Mouse (Mus musculus): ENCODE results near the gene Krt6b. TPM values are rescaled to one million over a fixed set of nuclear protein-coding genes. Genes with fewer than 3 reads are reported as not detected.
A peak's percentile ranks its signal among the peaks of the same experiment; 100 is the strongest.
"Not testable (repeated sequence)": the region's sequence is repeated elsewhere in the genome, so short reads cannot be mapped to it uniquely, and the experiment has no call there.

The Krt6b gene
- total RNA-seq (2021) = not detected

GRCm38 (mm10) chr15:101680187-101680586 lies at the start of gene Krt6b:
Krt6b (minus strand) TSS chr15:101680287.
- intact Hi-C loops (cut with DNase I) = no loop called here
- no peak for DNase-seq (ENCODE audit: extremely low spot score in 1 of 2, low spot score in 2 of 2)

- intact Hi-C loops (cut with DNase I) = no loop called here
- DNase-seq (ENCODE audit: extremely low spot score in 1 of 2, low spot score in 2 of 2) = no peak
These were observed 44.6 kb upstream of the Krt6b start for GRCm38 (mm10) chr15:101724686-101725085.

- no peak for DNase-seq (ENCODE audit: extremely low spot score in 1 of 2, low spot score in 2 of 2)
- intact Hi-C loops (cut with DNase I) = no loop called here
These were observed 35.7 kb upstream of the Krt6b start for GRCm38 (mm10) chr15:101715831-101716230.

- intact Hi-C loops (cut with DNase I) = no loop called here
- DNase-seq (ENCODE audit: extremely low spot score in 1 of 2, low spot score in 2 of 2) = no peak
These were observed 34.3 kb upstream of the Krt6b start for GRCm38 (mm10) chr15:101714356-101714755.

- no peak for DNase-seq (ENCODE audit: extremely low spot score in 1 of 2, low spot score in 2 of 2)
These were observed 33.6 kb upstream of the Krt6b start for GRCm38 (mm10) chr15:101713731-101714130.

GRCm38 (mm10) chr15:101712720-101713119 lies 32.6 kb upstream of the Krt6b start, which contains the start of gene Krt5:
Krt5 (minus strand) TSS chr15:101712898.
- intact Hi-C loops (cut with DNase I) = no loop called here
- no peak for DNase-seq (ENCODE audit: extremely low spot score in 1 of 2, low spot score in 2 of 2)

More at GRCm38 (mm10) chr15:101713731-101714130, 33.6 kb upstream of the Krt6b start:
- intact Hi-C loops (cut with DNase I) = no loop called here

- intact Hi-C loops (cut with DNase I) = no loop called here
These were observed 28.6 kb upstream of the Krt6b start for GRCm38 (mm10) chr15:101708683-101709082.

GRCm38 (mm10) chr15:101707454-101707853 lies 27.4 kb upstream of the Krt6b start:
- DNase-seq (ENCODE audit: extremely low spot score in 1 of 2, low spot score in 2 of 2) = peak in 1 of 2 experiments; percentile 15
- intact Hi-C loops (cut with DNase I) = no loop called here

More at GRCm38 (mm10) chr15:101708683-101709082, 28.6 kb upstream of the Krt6b start:
- DNase-seq (ENCODE audit: extremely low spot score in 1 of 2, low spot score in 2 of 2) = peak in 1 of 2 experiments; percentile 11

GRCm38 (mm10) chr15:101704066-101704465 lies 24.0 kb upstream of the Krt6b start:
- DNase-seq (ENCODE audit: extremely low spot score in 1 of 2, low spot score in 2 of 2) = no peak
- intact Hi-C loops (cut with DNase I) = loop anchor here (5.0 kb wide), 1 partner anchor 182 kb away; no protein-coding TSS in a partner anchor

GRCm38 (mm10) chr15:101702380-101702779 lies 22.3 kb upstream of the Krt6b start:
- intact Hi-C loops (cut with DNase I) = loop anchor here (5.0 kb wide), 1 partner anchor 180 kb away; no protein-coding TSS in a partner anchor
- no peak for DNase-seq (ENCODE audit: extremely low spot score in 1 of 2, low spot score in 2 of 2)

GRCm38 (mm10) chr15:101699866-101700265 lies 19.8 kb upstream of the Krt6b start:
- DNase-seq (ENCODE audit: extremely low spot score in 1 of 2, low spot score in 2 of 2) = no peak
- intact Hi-C loops (cut with DNase I) = loop anchor here (5.0 kb wide), 1 partner anchor 178 kb away; no protein-coding TSS in a partner anchor

GRCm38 (mm10) chr15:101699192-101699591 lies 19.1 kb upstream of the Krt6b start:
- intact Hi-C loops (cut with DNase I) = no loop called here
- DNase-seq (ENCODE audit: extremely low spot score in 1 of 2, low spot score in 2 of 2) = no peak

- intact Hi-C loops (cut with DNase I) = no loop called here
- DNase-seq (ENCODE audit: extremely low spot score in 1 of 2, low spot score in 2 of 2) = no peak
These were observed 17.5 kb upstream of the Krt6b start for GRCm38 (mm10) chr15:101697326-101698188.

- DNase-seq (ENCODE audit: extremely low spot score in 1 of 2, low spot score in 2 of 2) = no peak
- intact Hi-C loops (cut with DNase I) = no loop called here
These were observed 14.1 kb upstream of the Krt6b start, which contains the start of gene Krt6a for GRCm38 (mm10) chr15:101694207-101694606. Krt6a (minus strand) TSS chr15:101694307.

- intact Hi-C loops (cut with DNase I) = not testable (repeated sequence)
These were observed 10.4 kb upstream of the Krt6b start for GRCm38 (mm10) chr15:101690460-101690859.

GRCm38 (mm10) chr15:101688161-101688560 lies 8.1 kb upstream of the Krt6b start:
- intact Hi-C loops (cut with DNase I) = no loop called here
- DNase-seq (ENCODE audit: extremely low spot score in 1 of 2, low spot score in 2 of 2) = no peak

More at GRCm38 (mm10) chr15:101690460-101690859, 10.4 kb upstream of the Krt6b start:
- DNase-seq (ENCODE audit: extremely low spot score in 1 of 2, low spot score in 2 of 2) = not testable (repeated sequence)

GRCm38 (mm10) chr15:101675978-101676377 lies 4.1 kb downstream of the Krt6b start:
- intact Hi-C loops (cut with DNase I) = no loop called here
- no peak for DNase-seq (ENCODE audit: extremely low spot score in 1 of 2, low spot score in 2 of 2)

- DNase-seq (ENCODE audit: extremely low spot score in 1 of 2, low spot score in 2 of 2) = no peak
- intact Hi-C loops (cut with DNase I) = no loop called here
These were observed 27.3 kb downstream of the Krt6b start for GRCm38 (mm10) chr15:101652736-101653265.

- intact Hi-C loops (cut with DNase I) = no loop called here
- DNase-seq (ENCODE audit: extremely low spot score in 1 of 2, low spot score in 2 of 2) = no peak
These were observed 32.8 kb downstream of the Krt6b start, which contains the start of gene Gm5478 for GRCm38 (mm10) chr15:101647280-101647679. Gm5478 (minus strand) TSS chr15:101647380.

- intact Hi-C loops (cut with DNase I) = no loop called here
- DNase-seq (ENCODE audit: extremely low spot score in 1 of 2, low spot score in 2 of 2) = no peak
These were observed 52.2 kb downstream of the Krt6b start, which contains the start of gene Gm5414 for GRCm38 (mm10) chr15:101627884-101628283. Gm5414 (minus strand) TSS chr15:101628188.

Measured in left cerebral cortex, postnatal 10 days (tissue).